Mouse (Mus musculus) stomach, postnatal 0 days (tissue): Measurements from ENCODE around the gene Qpctl. TPM values are rescaled to one million over a fixed set of nuclear protein-coding genes. Genes with fewer than 3 reads are reported as not detected.

Experiments
- ATAC-seq: fragments of 200-750 bp; cut with Nextera tagmentation; 2 replicates; pipeline ENCODE4 v1.8.0; 2017; ENCODE audit not compliant: low FRiP score, low TSS enrichment
- DNase-seq: peaks from one replicate; pipeline ENCODE4 v3.0.0-alpha.2; 2016; ENCODE audit warnings: low spot score
- H3K27ac ChIP-seq: fragments of 300-500 bp; sonication (generic); replicated peaks from 2 replicates; pipeline ENCODE4 v1.5.1; 2014; ENCODE audit warnings: mild to moderate bottlenecking, control low read depth
- H3K27me3 ChIP-seq: fragments of 300-500 bp; sonication (generic); 2 replicates; pipeline ENCODE4 v1.6.1; 2014; ENCODE audit warnings: low read length; ENCODE audit not compliant: control insufficient read depth, insufficient read depth
- H3K36me3 ChIP-seq: fragments of 300-500 bp; sonication (generic); 2 replicates; pipeline ENCODE4 v1.6.1; 2014; ENCODE audit warnings: low read length, mixed read lengths; ENCODE audit not compliant: control insufficient read depth, insufficient read depth
- H3K4me1 ChIP-seq: fragments of 300-500 bp; sonication (generic); replicated peaks from 2 replicates; pipeline ENCODE4 v1.6.1; 2014; ENCODE audit warnings: antibody characterized with exemption; ENCODE audit not compliant: control insufficient read depth, insufficient read depth
- H3K4me2 ChIP-seq: fragments of 300-500 bp; sonication (generic); replicated peaks from 2 replicates; pipeline ENCODE4 v1.6.1; 2014; ENCODE audit warnings: low read depth, mild to moderate bottlenecking, control low read depth, moderate library complexity
- H3K4me3 ChIP-seq: fragments of 300-500 bp; sonication (generic); 2 replicates; pipeline ENCODE4 v1.5.1; 2014; ENCODE audit warnings: low read depth, low read length, control low read depth
- H3K9ac ChIP-seq: fragments of 300-500 bp; sonication (generic); 2 replicates; pipeline ENCODE4 v1.6.1; 2014; ENCODE audit warnings: mild to moderate bottlenecking, low read length, control low read depth, mixed read lengths
- H3K9me3 ChIP-seq: fragments of 300-500 bp; sonication (generic); 2 replicates; pipeline ENCODE4 v1.6.1; 2016; ENCODE audit warnings: low read length; ENCODE audit not compliant: control insufficient read depth
- CTCF ChIP-seq: IDR thresholded peaks from 2 replicates; pipeline ENCODE4 v1.5.1; 2016; ENCODE audit warnings: antibody characterized with exemption, low read depth, mild to moderate bottlenecking, moderate library complexity
- EP300 ChIP-seq: optimal IDR thresholded peaks from 2 replicates; pipeline ENCODE3; 2016; ENCODE audit warnings: antibody characterized with exemption
- WGBS: fragments of 180-500 bp; shearing (Covaris S2); extraction: QIAGEN DNeasy Blood & Tissue Kit; methylation state at CpG from one replicate; pipeline ENCODE4 v1.1.7; 2014; 5-methylcytosine and 5-hydroxymethylcytosine counted together
- polyA plus RNA-seq: library from polyadenylated mRNA; unstranded; fragments of >200 nt; fragmentation: Nextera tagmentation; extraction: Ambion mirVana; gene quantifications from 2 replicates; pipeline ENCODE4 v1.2.1, GENCODE M21; 2015

Qpctl gene
- polyA plus RNA-seq, 1 experiment from 2014 or later: 11.8 TPM

DNA sequence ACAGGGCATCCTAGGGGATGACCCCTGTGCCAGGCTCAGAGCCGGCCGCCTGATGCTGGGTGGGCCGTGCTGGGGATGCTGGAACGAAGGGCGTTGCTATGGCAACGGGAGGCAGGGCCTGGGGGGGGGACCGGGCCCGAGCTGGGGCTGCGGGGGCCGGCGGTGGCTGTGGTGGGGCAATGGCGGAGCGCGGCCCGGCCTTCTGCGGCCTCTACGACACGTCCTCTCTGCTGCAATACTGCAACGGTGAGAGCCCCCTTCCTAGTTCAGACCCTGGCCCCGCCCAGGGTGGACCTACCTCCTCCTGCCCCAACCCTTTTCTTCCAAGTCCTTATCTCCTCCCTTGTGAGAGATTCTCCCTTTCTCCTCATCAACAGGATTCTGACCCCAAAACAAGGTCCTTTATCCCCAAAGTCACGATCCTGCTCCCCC is 27.4 kb upstream of the Qpctl start:
- no peak for TF ChIP-seq CTCF
- no peak for TF ChIP-seq EP300
- H3K27me3 ChIP-seq: peaks cover 20% of the 10 kb centered on the region

DNA sequence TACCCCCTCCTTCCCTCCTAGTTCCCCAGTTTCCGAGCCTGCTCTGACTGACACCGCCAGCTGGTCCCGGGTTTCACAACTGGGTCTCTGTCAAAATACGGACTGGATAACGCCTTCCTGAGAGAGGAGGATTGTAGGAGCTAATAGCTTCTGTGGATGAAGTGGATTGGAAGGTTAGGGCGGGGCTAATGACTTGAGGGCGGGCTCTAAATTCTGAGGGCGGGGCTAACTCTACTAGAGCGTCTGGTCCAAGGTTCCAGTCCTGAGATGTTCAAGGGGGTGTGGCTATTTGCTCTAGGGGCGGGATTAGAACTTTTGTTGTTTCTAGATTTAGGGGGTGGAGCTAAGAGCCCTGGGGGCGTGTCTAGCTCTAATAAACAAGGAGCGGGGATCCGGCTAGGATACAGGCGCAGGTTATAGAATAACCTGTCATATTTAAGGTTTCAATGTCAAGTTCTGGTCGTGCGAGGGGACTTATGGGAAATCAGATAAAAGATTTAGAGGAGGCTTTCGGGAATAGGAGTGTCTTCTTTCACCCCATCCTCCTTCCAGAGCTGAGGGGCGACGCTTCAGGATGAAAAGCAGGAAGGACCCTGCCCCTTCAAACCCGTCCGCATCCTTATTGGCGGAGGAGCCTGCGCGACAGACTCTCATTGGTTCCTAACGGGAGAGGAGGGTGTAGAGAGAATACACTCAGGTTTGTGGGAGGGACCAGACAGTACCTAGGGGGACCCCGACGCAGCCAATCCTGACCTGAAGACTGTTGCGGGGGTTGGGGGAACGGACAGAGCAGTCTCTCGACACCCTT is 26.8 kb upstream of the Qpctl start, which contains the start of gene Eml2:
TSS of gene Eml2 (plus strand) at position 714 of the 808 bp plus-strand sequence.
- Histone ChIP-seq H3K36me3 (no peaks in the 10 kb centered on the region), H3K27ac (no peak within 1 kb of the TSS), H3K9me3 (no peaks in the 10 kb centered on the region), H3K27me3 (peaks cover 20% of the 10 kb centered on the region), H3K4me1 (no peaks in the 10 kb centered on the region), H3K4me2 (no peak within 1 kb of the TSS), H3K9ac (no peak within 1 kb of the TSS), H3K4me3 (no peak within 1 kb of the TSS)
- TF ChIP-seq CTCF (no peak), EP300 (no peak)
- DNase-seq: peak; percentile 57
- 3% methylated on average over 30 of the region's 30 CpGs for WGBS
- peak; percentile 43; the same call in 1 of the 2 replicates for ATAC-seq

More for the DNA sequence above, 27.4 kb upstream of the Qpctl start:
- ATAC-seq (no peak), DNase-seq (no peak)
- Histone ChIP-seq H3K9ac (no peak overlapping the region), H3K9me3 (no peaks in the 10 kb centered on the region), H3K4me2 (no peak overlapping the region), H3K36me3 (no peaks in the 10 kb centered on the region), H3K4me3 (no peak overlapping the region), H3K4me1 (no peaks in the 10 kb centered on the region), H3K27ac (no peak overlapping the region)
- WGBS: 11% methylated on average over 18 of the region's 21 CpGs

DNA sequence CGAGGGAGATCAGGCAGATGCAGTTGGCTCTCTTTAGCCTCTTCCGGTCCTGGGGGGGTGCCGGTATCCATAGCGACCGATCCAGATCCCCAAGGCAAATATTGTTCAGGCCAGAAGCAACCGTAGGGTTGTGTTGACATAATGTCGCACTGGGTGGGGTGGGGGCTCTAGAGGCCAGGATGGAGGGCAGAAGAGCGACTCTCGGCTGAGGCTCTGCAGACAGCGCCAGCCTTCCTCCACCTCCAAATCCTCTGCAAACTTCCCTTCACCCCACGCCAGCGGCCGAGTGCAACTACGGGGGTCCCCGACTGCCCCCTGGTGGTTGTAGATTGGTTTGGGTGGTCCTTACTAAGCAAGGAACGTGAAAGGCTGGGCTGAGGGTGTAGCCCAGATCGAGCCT is 23.8 kb upstream of the Qpctl start:
- peaks cover 15% of the 10 kb centered on the region for H3K27me3 ChIP-seq
- H3K9ac ChIP-seq: no peak overlapping the region
- WGBS: 3% methylated on average over 17 of the region's 17 CpGs
- H3K36me3 ChIP-seq: no peaks in the 10 kb centered on the region
- H3K4me2 ChIP-seq: peak overlapping the region; percentile 43
- no peak overlapping the region for H3K27ac ChIP-seq
- TF ChIP-seq EP300 (no peak), CTCF (peak; percentile 92)
- peak; percentile 80 for DNase-seq
- H3K4me3 ChIP-seq: peak overlapping the region; percentile 16; the same call in 1 of the 2 replicates
- no peaks in the 10 kb centered on the region for H3K4me1 ChIP-seq
- H3K9me3 ChIP-seq: no peaks in the 10 kb centered on the region
- ATAC-seq: peak; percentile 50; the same call in 1 of the 2 replicates

DNA sequence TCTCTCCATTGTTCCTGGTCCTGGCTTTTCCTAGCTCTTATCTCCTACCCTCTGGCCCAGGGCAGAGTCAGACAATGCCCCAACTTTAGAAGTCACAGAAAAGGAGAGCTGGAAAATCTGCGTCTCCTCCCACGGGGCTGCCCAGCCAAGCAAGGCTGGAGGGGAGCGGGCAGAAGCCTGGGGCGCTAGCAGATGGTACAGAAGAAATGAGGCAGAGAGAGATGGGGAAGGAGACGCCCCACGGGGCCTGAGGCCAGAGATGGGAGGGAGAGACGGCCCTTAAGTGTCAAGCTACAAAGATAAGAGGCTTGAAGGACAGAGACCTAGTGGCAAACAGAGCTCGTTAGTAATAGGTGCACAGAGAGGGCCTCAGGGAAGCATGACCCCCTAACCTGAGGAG is 22.7 kb upstream of the Qpctl start:
- TF ChIP-seq EP300 (no peak), CTCF (no peak)
- no peak overlapping the region; the same call in 1 of the 2 replicates for H3K9ac ChIP-seq
- 47% methylated on average over 8 of the region's 8 CpGs for WGBS

DNA sequence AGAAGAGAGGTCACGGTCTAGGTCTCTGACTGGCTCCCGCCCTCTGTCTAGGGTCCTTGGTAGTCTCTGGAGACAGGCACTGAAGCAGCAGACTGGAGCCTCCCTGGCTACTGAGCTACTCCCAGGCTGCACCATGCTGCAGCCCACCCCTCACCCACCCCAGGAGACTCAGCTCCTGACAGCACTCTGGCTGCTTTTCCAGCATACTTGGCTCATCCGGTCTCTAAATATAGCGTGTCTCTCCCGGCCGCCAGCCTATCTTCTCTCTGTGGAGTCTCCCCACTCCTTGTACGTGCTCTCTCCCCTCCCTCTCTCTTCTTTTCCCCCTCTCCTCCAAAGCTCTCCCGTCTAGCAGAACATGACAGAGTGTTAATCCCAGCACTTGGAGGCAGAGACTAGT is 21.1 kb upstream of the Qpctl start:
- 0 out of 2 replicates have a peak overlapping the region, but pooled peaks have one; percentile 45 for H3K27ac ChIP-seq
- DNase-seq (no peak), ATAC-seq (peak; percentile 43; the same call in 1 of the 2 replicates)
- TF ChIP-seq EP300 (no peak), CTCF (no peak)
- H3K36me3 ChIP-seq: no peaks in the 10 kb centered on the region
- H3K4me1 ChIP-seq: no peaks in the 10 kb centered on the region
- H3K9me3 ChIP-seq: no peaks in the 10 kb centered on the region
- no peak overlapping the region for H3K4me3 ChIP-seq
- WGBS: 31% methylated on average over 8 of the region's 8 CpGs
- H3K9ac ChIP-seq: peak overlapping the region; percentile 3; the same call in 1 of the 2 replicates
- no peaks in the 10 kb centered on the region for H3K27me3 ChIP-seq
- no peak overlapping the region for H3K4me2 ChIP-seq

More for the DNA sequence above, 22.7 kb upstream of the Qpctl start:
- Histone ChIP-seq H3K36me3 (no peaks in the 10 kb centered on the region), H3K9me3 (no peaks in the 10 kb centered on the region), H3K27ac (no peak overlapping the region), H3K27me3 (peaks cover 5% of the 10 kb centered on the region; the same call in 1 of the 2 replicates), H3K4me1 (no peaks in the 10 kb centered on the region), H3K4me3 (no peak overlapping the region), H3K4me2 (no peak overlapping the region)
- DNase-seq (no peak), ATAC-seq (no peak)

DNA sequence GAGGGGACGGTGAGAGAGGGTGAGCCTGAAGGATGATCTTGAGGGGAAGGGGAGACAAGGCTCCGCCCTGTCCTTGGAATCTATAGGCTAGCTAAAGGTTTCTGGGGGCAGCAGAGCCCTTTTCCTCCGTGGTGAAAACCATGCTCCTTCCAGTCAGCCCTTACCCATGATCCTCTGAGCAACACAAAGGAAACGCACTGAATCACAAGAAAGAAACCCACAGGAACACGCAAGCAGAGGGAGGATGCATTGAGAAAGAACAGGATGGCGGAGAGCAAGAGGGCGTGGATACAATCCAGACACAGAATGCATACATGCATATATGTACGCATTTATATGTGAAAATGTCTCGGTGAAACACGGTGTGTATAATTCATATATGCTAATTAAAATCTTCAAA is 20.4 kb upstream of the Qpctl start:
- DNase-seq (no peak), ATAC-seq (no peak)
- H3K4me1 ChIP-seq: no peaks in the 10 kb centered on the region
- H3K27me3 ChIP-seq: no peaks in the 10 kb centered on the region
- H3K9me3 ChIP-seq: no peaks in the 10 kb centered on the region
- TF ChIP-seq CTCF (no peak), EP300 (no peak)
- 53% methylated on average over 10 of the region's 10 CpGs for WGBS
- H3K4me3 ChIP-seq: no peak overlapping the region
- H3K36me3 ChIP-seq: no peaks in the 10 kb centered on the region
- no peak overlapping the region for H3K9ac ChIP-seq
- no peak overlapping the region for H3K4me2 ChIP-seq
- H3K27ac ChIP-seq: no peak overlapping the region
